ENCODE assay signal across 17 mouse cellular contexts in the genomic region with DNA sequence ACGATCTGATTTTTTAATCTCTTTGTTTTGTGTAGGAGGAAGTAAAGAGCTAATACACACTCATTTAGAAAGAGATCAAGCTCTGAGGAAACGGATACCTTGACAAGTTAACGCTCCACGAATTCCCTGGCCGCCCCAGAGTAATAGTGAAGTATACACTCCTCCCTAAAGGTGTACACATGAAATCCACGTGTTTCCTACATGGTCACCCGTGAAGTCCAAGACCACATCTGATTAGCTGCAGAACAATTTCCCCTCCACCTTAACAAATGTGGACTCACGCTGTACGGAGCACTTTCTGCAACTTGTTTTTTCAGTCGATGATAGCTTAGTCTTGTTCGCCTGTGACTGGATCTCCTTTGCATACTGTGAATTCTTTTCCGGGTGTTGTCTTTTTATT. TPM values are rescaled to one million over a fixed set of nuclear protein-coding genes. Genes with fewer than 3 reads are reported as not detected.
"Had no signal": no experiment of that assay in that cellular context is flagged by ENCODE, and none has a peak within 500 bp of the region (broad histone marks: within the 10 kb centered on the region; RNA-seq: fewer than 3 reads in every experiment).

No protein-coding gene starts in this region.

- H3K4me3 ChIP-seq: layer of hippocampus, adult 2 months had no signal

- H3K27ac ChIP-seq: layer of hippocampus, adult 2 months; liver, embryonic 14.5 days had no signal

- ATAC-seq: lung, postnatal 0 days had no signal

- DNase-seq: kidney, adult 8-10 months; kidney, postnatal 4 days; left cerebral cortex, postnatal 4 days; lung, adult 2 months; lung, postnatal 36 days; thymus, adult 18-20 months; thymus, postnatal 14 days had no signal

- H3K9ac ChIP-seq: liver, embryonic 14.5 days had no signal

RNA-seq across cellular contexts. Expression of a gene that starts 23.1 kb away (rescaled TPM):
- total RNA-seq: layer of hippocampus, adult 2 months; layer of hippocampus, postnatal 10 days; left cerebral cortex, postnatal 4 days; liver, adult 2 months; megakaryocyte progenitor cell, adult 5-6 weeks; neutrophil, adult 5-6 weeks had no signal
- polyA plus RNA-seq: kidney, embryonic 16.5 days; liver, adult 2 months; liver, embryonic 14.5 days; lung, adult 2 months; lung, postnatal 0 days had no signal

RNA-seq across cellular contexts. Expression of a gene that starts 29.5 kb away (rescaled TPM):
- total RNA-seq: layer of hippocampus, adult 2 months; layer of hippocampus, postnatal 10 days; left cerebral cortex, postnatal 4 days; liver, adult 2 months; megakaryocyte progenitor cell, adult 5-6 weeks; midbrain, postnatal 0 days; neutrophil, adult 5-6 weeks had no signal
- polyA plus RNA-seq: liver, adult 2 months; lung, adult 2 months; lung, postnatal 0 days; midbrain, postnatal 0 days; stomach, embryonic 14.5 days had no signal

RNA-seq across cellular contexts. Expression of a gene that starts 44.6 kb away (rescaled TPM):
- total RNA-seq: layer of hippocampus, adult 2 months; layer of hippocampus, postnatal 10 days; left cerebral cortex, postnatal 4 days; liver, adult 2 months; megakaryocyte progenitor cell, adult 5-6 weeks; midbrain, postnatal 0 days; neutrophil, adult 5-6 weeks had no signal
- polyA plus RNA-seq: liver, adult 2 months; liver, embryonic 14.5 days; lung, adult 2 months; lung, postnatal 0 days; midbrain, postnatal 0 days; stomach, embryonic 14.5 days had no signal

RNA-seq across cellular contexts. Expression of a gene that starts 49.5 kb away (rescaled TPM):
- total RNA-seq: layer of hippocampus, adult 2 months; layer of hippocampus, postnatal 10 days; left cerebral cortex, postnatal 4 days; liver, adult 2 months; midbrain, postnatal 0 days; neutrophil, adult 5-6 weeks had no signal
- polyA plus RNA-seq: liver, adult 2 months; lung, adult 2 months; lung, postnatal 0 days; midbrain, postnatal 0 days; stomach, embryonic 14.5 days had no signal

RNA-seq across cellular contexts. Expression of a gene that starts 59.3 kb away (rescaled TPM):
- total RNA-seq: layer of hippocampus, adult 2 months; layer of hippocampus, postnatal 10 days; left cerebral cortex, postnatal 4 days; liver, adult 2 months; midbrain, postnatal 0 days; neutrophil, adult 5-6 weeks had no signal
- polyA plus RNA-seq: lung, adult 2 months; midbrain, postnatal 0 days had no signal
